Mouse (Mus musculus) neural tube, embryonic 15.5 days (tissue): ENCODE measurements around the gene Mrpl34. TPM values are rescaled to one million over a fixed set of nuclear protein-coding genes. Genes with fewer than 3 reads are reported as not detected.

Source experiments
- ATAC-seq: fragments of 200-750 bp; cut with Nextera tagmentation; 2 replicates; pipeline ENCODE4 v1.8.0; 2017; ENCODE audit warnings: mild to moderate bottlenecking, moderate TSS enrichment, moderate library complexity; ENCODE audit not compliant: low FRiP score
- H3K27ac ChIP-seq: fragments of 300-500 bp; sonication (generic); replicated peaks from 2 replicates; pipeline ENCODE4 v1.5.1; 2015; ENCODE audit warnings: mild to moderate bottlenecking, inconsistent platforms
- H3K27me3 ChIP-seq: fragments of 300-500 bp; sonication (generic); replicated peaks from 2 replicates; pipeline ENCODE4 v1.6.1; 2015; ENCODE audit warnings: inconsistent platforms
- H3K36me3 ChIP-seq: fragments of 300-500 bp; sonication (generic); 2 replicates; pipeline ENCODE4 v1.6.1; 2015; ENCODE audit warnings: inconsistent platforms
- H3K4me1 ChIP-seq: fragments of 300-500 bp; sonication (generic); 2 replicates; pipeline ENCODE4 v1.6.1; 2015; ENCODE audit warnings: inconsistent platforms
- H3K4me2 ChIP-seq: fragments of 300-500 bp; sonication (generic); 2 replicates; pipeline ENCODE4 v1.6.1; 2015; ENCODE audit warnings: inconsistent platforms, mild to moderate bottlenecking, moderate library complexity
- H3K4me3 ChIP-seq: fragments of 300-500 bp; sonication (generic); replicated peaks from 2 replicates; pipeline ENCODE4 v1.5.1; 2015; ENCODE audit warnings: mild to moderate bottlenecking, inconsistent platforms
- H3K9ac ChIP-seq: fragments of 300-500 bp; sonication (generic); replicated peaks from 2 replicates; pipeline ENCODE4 v1.6.1; 2015; ENCODE audit warnings: mild to moderate bottlenecking, inconsistent platforms
- H3K9me3 ChIP-seq: fragments of 300-500 bp; sonication (generic); replicated peaks from 2 replicates; pipeline ENCODE4 v1.6.1; 2016; ENCODE audit warnings: inconsistent platforms
- WGBS: fragments of 180-500 bp; shearing (Covaris S2); methylation state at CpG from one replicate; pipeline ENCODE4 v1.1.7; 2015; ENCODE audit warnings: mixed read lengths; 5-methylcytosine and 5-hydroxymethylcytosine counted together
- polyA plus RNA-seq: library from polyadenylated mRNA; unstranded; fragments of >200 nt; fragmentation: Nextera tagmentation; extraction: Ambion mirVana; gene quantifications from 2 replicates; pipeline ENCODE4 v1.2.1, GENCODE M21; 2015

Gene Mrpl34
- polyA plus RNA-seq, 1 experiment from 2014 or later, result 182 TPM

DNA sequence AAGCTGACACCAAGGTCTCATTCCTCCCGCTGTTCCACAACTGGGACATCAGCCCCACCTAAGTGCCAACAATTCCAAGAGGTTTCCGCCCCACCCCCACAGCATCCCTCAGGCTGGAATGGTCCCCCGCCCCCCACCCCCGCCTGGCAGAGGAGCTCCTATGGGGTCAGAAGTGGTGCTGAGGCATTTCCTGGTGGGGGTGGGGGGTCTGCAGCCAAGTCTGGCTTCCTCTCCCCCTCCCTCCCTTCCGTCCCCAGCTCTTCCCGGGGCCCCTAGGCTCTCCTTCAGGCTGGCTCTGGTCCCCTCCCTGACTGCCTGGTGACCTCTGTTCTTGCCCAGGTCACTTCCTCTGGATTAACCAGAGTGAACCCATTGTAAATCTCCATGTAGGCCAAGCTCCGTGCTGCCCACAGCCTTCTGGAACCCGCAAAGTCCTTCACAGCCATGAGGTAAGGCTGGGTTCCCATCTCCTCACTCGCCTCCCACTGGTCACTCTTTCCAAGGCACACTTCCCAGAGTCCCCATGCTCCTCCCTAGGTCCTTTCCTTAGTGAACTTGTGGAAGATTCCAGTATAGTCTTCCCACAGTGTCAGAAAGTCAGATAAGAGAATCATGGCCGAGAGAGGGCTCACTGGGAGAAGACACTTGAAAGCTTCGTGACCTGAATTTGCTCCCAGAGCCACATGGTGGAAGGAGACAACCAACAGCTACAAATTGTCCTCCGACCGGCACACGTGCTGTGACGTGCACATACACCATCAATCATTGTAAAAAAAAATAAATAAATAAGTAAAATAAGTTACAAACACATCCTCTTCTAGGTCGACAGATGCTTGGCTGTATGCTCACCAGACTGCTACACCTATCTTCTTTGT, 34.3 kb downstream of the Mrpl34 start:
- 41% methylated on average over 16 of the region's 16 CpGs for WGBS
- peaks cover 37% of the 10 kb centered on the region for H3K4me1 ChIP-seq
- H3K27ac ChIP-seq, result no peak overlapping the region
- no peaks in the 10 kb centered on the region for H3K9me3 ChIP-seq
- no peak overlapping the region for H3K9ac ChIP-seq
- no peak overlapping the region for H3K4me2 ChIP-seq
- H3K27me3 ChIP-seq, result no peaks in the 10 kb centered on the region
- peaks cover 2% of the 10 kb centered on the region for H3K36me3 ChIP-seq
- H3K4me3 ChIP-seq, result no peak overlapping the region
- ATAC-seq, result no peak

DNA sequence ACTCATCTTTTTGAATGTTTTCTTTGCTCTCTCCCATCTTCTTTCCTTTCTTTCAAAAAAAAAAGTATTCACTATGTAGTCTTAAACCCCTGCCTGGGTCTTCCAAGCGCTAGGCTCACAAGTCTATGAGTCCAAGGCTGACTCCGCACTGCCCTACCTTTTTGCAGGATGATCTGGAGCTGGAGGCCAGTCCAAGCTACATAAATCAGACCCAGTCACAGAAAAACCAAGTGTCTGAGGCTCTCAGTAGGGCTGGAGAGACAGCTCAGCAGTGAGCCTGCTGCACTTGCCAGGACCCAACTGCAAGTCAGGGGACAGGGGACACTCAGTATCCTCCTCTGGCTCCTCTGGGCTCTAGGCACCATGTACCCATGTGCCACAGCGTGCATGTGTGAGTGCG, 39.6 kb downstream of the Mrpl34 start:
- H3K4me2 ChIP-seq, result no peak overlapping the region
- no peak for ATAC-seq
- WGBS, result 94% methylated on average over 4 of the region's 4 CpGs

DNA sequence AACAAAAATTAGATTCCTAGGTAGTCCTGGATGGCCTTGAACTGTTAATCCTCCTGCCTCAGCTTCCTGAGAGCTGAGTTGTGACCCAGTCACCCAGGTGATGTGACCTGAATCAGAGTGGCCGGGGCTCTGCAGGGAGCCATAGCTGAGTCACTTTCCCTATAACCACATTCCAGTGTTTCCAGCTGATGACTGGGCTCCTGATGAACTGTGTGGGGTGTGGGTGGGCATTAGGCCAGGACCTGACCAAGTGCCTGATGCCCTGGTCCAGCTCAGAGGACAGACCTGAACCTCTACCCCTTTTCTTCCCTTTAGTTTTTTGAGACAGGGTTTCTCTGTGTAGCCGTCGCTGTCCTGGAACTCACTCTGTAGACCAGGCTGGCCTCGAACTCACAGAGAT, 40.6 kb downstream of the Mrpl34 start:
- peaks cover 17% of the 10 kb centered on the region for H3K4me1 ChIP-seq
- no peak overlapping the region for H3K27ac ChIP-seq
- ATAC-seq, result no peak
- WGBS, result 92% methylated on average over 4 of the region's 4 CpGs
- no peak overlapping the region for H3K4me2 ChIP-seq
- H3K9me3 ChIP-seq, result no peaks in the 10 kb centered on the region
- H3K36me3 ChIP-seq, result no peaks in the 10 kb centered on the region
- H3K9ac ChIP-seq, result no peak overlapping the region
- no peak overlapping the region for H3K4me3 ChIP-seq
- H3K27me3 ChIP-seq, result peaks cover 57% of the 10 kb centered on the region

More for the DNA sequence above, 39.6 kb downstream of the Mrpl34 start:
- H3K4me3 ChIP-seq, result no peak overlapping the region
- peaks cover 17% of the 10 kb centered on the region for H3K4me1 ChIP-seq
- H3K36me3 ChIP-seq, result no peaks in the 10 kb centered on the region
- peaks cover 47% of the 10 kb centered on the region for H3K27me3 ChIP-seq
- H3K27ac ChIP-seq, result no peak overlapping the region
- no peaks in the 10 kb centered on the region for H3K9me3 ChIP-seq
- no peak overlapping the region for H3K9ac ChIP-seq

DNA sequence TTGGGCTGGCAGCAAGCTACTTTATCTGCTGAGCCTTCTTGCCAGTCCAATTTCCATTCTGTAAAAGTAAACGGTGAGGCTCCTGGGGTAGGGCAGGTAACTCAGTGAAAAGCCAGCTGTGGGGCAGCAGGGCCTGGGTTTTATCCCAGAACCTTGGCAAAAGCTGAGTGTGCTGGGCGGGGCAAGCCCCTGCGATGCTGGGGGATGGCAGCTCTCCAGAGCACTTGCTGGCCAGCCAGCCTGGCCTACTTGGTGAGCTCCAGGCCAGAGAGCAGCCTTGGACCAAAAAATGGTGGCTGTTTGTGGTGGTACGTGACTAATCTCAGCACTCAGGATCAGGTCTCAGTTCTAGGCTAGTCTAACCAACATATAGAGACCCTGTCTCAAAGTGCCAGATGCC, 41.2 kb downstream of the Mrpl34 start:
- no peaks in the 10 kb centered on the region for H3K36me3 ChIP-seq
- no peak for ATAC-seq
- H3K9ac ChIP-seq, result no peak overlapping the region
- H3K9me3 ChIP-seq, result no peaks in the 10 kb centered on the region
- H3K27ac ChIP-seq, result no peak overlapping the region
- H3K4me1 ChIP-seq, result peaks cover 17% of the 10 kb centered on the region
- peaks cover 61% of the 10 kb centered on the region for H3K27me3 ChIP-seq
- no peak overlapping the region for H3K4me2 ChIP-seq
- WGBS, result 82% methylated on average over 4 of the region's 4 CpGs
- no peak overlapping the region for H3K4me3 ChIP-seq

DNA sequence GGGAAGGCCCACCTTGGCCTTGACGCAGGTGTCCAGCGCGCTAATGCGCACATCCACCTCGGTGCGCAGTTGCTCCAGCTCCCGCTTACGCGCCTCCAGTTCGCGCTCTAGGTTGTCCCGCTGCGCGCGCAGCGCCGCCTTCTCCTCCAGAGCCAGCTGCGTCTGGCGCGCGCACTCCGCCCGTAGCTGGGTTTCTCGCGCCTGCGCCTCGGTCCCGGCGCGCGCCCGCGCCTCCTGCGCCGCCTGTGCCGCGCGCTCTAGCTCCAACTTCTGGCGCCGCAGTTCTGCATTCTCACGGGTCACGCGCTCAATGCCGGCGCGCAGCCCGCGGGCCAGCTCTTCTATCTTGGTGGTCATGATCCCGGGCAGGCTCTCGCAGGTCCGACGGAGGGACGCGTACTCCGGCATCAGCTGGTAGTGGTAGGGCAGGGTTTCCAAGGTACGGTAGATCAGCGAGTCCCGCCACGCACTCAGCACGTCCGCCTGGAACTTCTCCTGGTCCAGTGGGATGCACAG, 42.9 kb downstream of the Mrpl34 start:
- Histone ChIP-seq H3K4me3 (peak overlapping the region; percentile 42), H3K36me3 (no peaks in the 10 kb centered on the region), H3K27me3 (peaks cover 68% of the 10 kb centered on the region), H3K4me1 (peaks cover 17% of the 10 kb centered on the region), H3K4me2 (peak overlapping the region; percentile 66), H3K27ac (no peak overlapping the region), H3K9ac (peak overlapping the region; percentile 34), H3K9me3 (no peaks in the 10 kb centered on the region)
- WGBS, result under 1% methylated on average over 61 of the region's 61 CpGs
- ATAC-seq, result peak; percentile 88

DNA sequence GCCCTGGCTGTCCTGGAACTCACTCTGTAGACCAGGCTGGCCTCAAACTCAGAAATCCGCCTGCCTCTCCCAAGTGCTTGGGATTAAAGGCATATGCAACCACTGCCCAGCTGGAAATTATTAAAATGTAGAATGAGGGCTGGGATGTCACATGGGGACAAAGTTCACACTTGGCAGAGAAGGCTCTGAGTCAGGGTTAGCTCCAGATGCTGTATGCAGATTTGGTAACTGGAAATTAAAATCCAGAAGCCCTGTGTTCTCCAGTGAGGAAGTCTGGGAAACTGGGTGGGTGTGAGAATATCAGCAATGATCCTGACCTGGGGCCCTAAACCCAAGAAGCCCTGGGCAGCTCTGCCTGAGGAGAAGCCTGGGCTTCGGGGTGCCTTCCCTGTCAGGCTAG, 44.6 kb downstream of the Mrpl34 start:
- 70% methylated on average over 2 of the region's 2 CpGs for WGBS
- Histone ChIP-seq H3K4me1 (peaks cover 17% of the 10 kb centered on the region), H3K27ac (no peak overlapping the region), H3K36me3 (no peaks in the 10 kb centered on the region), H3K4me2 (no peak overlapping the region), H3K27me3 (peaks cover 68% of the 10 kb centered on the region), H3K9ac (no peak overlapping the region), H3K4me3 (no peak overlapping the region), H3K9me3 (no peaks in the 10 kb centered on the region)
- ATAC-seq, result no peak

DNA sequence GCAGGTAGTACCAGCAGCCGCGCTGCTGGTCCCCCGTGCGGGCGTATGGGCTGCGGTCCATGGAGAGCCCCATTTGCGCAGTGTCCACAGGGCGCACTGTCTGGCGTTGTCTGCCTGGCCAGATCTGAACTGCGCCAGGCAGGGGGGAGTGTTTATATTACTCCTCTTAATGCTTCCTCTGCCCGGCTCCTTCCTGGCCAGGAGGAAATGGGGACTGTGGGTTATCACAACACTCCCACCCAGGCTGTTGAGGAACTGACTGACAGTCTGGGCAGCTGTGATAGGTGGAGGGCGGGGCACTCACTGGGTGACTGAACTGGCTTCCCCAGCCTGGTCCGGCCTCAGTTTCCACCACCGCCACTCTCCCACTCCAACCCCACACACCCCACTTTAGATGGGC, 46.9 kb downstream of the Mrpl34 start, which contains the start of gene Plvap:
Plvap (minus strand) TSS at position 109 of the 400 bp plus-strand sequence.
- H3K4me2 ChIP-seq, result no peak within 1 kb of the TSS
- no peaks in the 10 kb centered on the region for H3K36me3 ChIP-seq
- H3K9me3 ChIP-seq, result no peaks in the 10 kb centered on the region
- H3K27ac ChIP-seq, result no peak within 1 kb of the TSS
- H3K4me3 ChIP-seq, result no peak within 1 kb of the TSS
- ATAC-seq, result no peak
- WGBS, result 62% methylated on average over 14 of the region's 14 CpGs
- peaks cover 17% of the 10 kb centered on the region for H3K4me1 ChIP-seq
- H3K27me3 ChIP-seq, result peaks cover 46% of the 10 kb centered on the region
- H3K9ac ChIP-seq, result no peak within 1 kb of the TSS

DNA sequence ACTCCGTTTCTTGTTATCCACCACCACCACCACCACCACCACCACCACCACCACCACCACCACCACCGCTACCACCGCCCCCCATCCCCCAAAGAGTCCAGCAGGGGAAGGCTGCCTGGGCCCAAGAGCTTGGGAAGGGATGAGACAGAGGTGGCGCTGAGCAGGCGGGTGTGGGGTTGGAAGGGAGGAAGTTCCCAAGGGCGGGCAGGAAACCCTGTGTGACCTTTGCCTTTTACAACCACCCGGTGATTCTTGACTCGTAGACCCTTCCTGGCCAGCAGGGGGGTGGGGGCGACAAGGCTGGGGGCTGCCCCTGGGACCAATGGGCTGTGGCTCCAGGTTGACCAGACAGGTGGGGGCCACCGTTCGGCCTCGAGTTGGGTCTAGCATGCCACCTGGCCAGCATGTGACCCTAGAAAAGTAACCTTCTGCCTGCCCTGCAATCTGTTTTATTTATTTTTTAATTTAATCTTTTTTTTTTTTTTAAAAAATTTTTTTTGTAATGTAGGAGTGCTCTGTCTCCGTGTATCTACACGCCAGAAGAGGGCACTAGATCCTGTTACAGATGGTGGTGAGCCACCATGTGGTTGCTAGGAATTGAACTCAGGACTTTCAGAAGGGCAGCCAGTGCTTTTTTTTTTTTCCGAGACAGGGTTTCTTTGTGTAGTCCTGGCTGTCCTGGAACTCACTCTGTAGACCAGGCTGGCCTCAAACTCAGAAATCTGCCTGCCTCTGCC, 48.4 kb downstream of the Mrpl34 start:
- peaks cover 31% of the 10 kb centered on the region for H3K27me3 ChIP-seq
- no peak for ATAC-seq
- no peak overlapping the region for H3K9ac ChIP-seq
- peaks cover 5% of the 10 kb centered on the region; the same call in 1 of the 2 replicates for H3K4me1 ChIP-seq
- H3K4me3 ChIP-seq, result no peak overlapping the region
- no peak overlapping the region for H3K27ac ChIP-seq
- 70% methylated on average over 15 of the region's 15 CpGs for WGBS
- no peaks in the 10 kb centered on the region for H3K9me3 ChIP-seq
- no peaks in the 10 kb centered on the region for H3K36me3 ChIP-seq
- no peak overlapping the region for H3K4me2 ChIP-seq

DNA sequence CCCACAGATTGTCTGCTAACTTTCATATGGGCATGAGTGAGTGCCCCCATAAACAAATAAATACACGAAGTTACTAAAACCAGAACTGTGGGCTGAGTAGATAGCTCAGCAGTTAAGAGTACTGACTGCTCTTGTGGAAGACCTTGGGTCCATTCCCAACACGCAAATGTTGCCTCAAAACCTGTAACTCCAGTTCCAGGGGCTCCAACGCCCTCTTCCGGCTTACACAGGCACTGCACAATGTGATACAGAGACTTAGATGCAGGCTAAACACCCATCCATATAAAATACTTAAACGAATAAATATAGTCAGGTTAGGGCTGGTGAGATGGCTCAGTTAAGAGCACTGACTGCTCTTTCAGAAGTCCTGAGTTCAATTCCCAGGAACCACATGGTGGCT, 50.3 kb downstream of the Mrpl34 start:
- 0 out of 2 replicates have a peak, but pooled peaks cover 3% of the 10 kb centered on the region for H3K4me1 ChIP-seq
- H3K27me3 ChIP-seq, result peaks cover 14% of the 10 kb centered on the region
- ATAC-seq, result no peak
- no peaks in the 10 kb centered on the region for H3K36me3 ChIP-seq
- H3K9me3 ChIP-seq, result no peaks in the 10 kb centered on the region
- WGBS, result 67% methylated on average over 5 of the region's 5 CpGs
- no peak overlapping the region for H3K9ac ChIP-seq
- no peak overlapping the region for H3K4me3 ChIP-seq
- H3K4me2 ChIP-seq, result no peak overlapping the region
- H3K27ac ChIP-seq, result no peak overlapping the region
